ENCODE assay signal across 16 mouse cellular contexts in the genomic region with DNA sequence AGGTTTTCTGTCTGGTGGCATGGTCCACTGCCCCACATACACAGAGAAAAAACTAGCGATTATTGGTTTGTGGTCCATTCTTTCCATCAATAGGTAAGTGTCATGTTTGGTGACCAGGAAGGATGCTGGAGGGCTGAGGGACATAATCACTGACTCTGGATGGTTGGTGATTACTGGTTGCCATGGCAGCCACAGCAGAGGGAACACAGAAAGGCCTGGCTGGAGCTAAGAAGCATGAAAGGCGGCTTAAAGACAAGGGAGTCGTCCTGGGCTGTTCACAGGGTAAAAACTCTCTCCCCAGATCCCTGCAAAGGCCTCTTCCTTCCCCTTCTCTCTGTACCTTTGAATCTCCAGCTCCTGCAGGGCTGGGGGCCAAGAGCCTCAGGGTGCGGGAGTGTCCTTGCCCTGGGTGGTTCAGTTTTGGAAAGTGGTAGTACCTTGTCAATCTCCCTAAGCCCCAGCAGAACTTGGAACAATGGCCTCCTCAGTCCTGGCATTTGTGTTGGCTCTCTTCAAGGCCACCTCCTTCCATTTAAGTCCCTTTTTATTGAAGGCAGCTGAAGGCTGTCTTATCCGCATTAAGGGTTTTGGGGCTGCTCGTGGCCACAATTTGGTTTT. TPM values are rescaled to one million over a fixed set of nuclear protein-coding genes. Genes with fewer than 3 reads are reported as not detected.
DNase-seq lines count a peak whose midpoint lies in the region; ATAC-seq lines count a peak whose summit lies in the region.
"Had no signal": no experiment of that assay in that cellular context is flagged by ENCODE, and none has a peak within 500 bp of the region (broad histone marks: within the 10 kb centered on the region; RNA-seq: fewer than 3 reads in every experiment).

No protein-coding gene starts in this region.

- no peak overlapping the region for H3K4me2 ChIP-seq in neural tube, embryonic 11.5 days (ENCODE audit: low read depth)
- no peak overlapping the region for H3K4me2 ChIP-seq in hindbrain, embryonic 11.5 days (replicated peaks; ENCODE audit: low read depth, low read length)
- no peak overlapping the region for H3K4me2 ChIP-seq in midbrain, embryonic 14.5 days (ENCODE audit: low read length)

- H3K4me3 ChIP-seq in neural tube, embryonic 11.5 days (ENCODE audit: low read depth, low read length) = no peak overlapping the region
- H3K4me3 ChIP-seq in hindbrain, embryonic 11.5 days (ENCODE audit: low read depth, low read length) = no peak overlapping the region
- no peak overlapping the region for H3K4me3 ChIP-seq in midbrain, embryonic 14.5 days (replicated peaks; ENCODE audit: low read depth, low read length)
- H3K4me3 ChIP-seq: limb, embryonic 10.5 days had no signal

- no peaks in the 10 kb centered on the region for H3K9me3 ChIP-seq in neural tube, embryonic 11.5 days (ENCODE audit: control insufficient read depth, low read length)
- no peaks in the 10 kb centered on the region for H3K9me3 ChIP-seq in hindbrain, embryonic 11.5 days (ENCODE audit: control insufficient read depth, low read length)
- H3K9me3 ChIP-seq in midbrain, embryonic 14.5 days (ENCODE audit: control insufficient read depth, low read length) = no peaks in the 10 kb centered on the region
- H3K9me3 ChIP-seq: limb, embryonic 10.5 days had no signal

- 60% methylated on average over 6 of the region's 6 CpGs for WGBS in neural tube, embryonic 11.5 days
- WGBS in hindbrain, embryonic 11.5 days = 54% methylated on average over 5 of the region's 6 CpGs
- 8% methylated on average over 6 of the region's 6 CpGs for WGBS in midbrain, embryonic 14.5 days

- H3K9ac ChIP-seq in neural tube, embryonic 11.5 days (ENCODE audit: low read length) = no peak overlapping the region
- H3K9ac ChIP-seq in hindbrain, embryonic 11.5 days (ENCODE audit: low read depth, low read length) = no peak overlapping the region
- H3K9ac ChIP-seq in midbrain, embryonic 14.5 days (replicated peaks; ENCODE audit: low read length) = no peak overlapping the region
- H3K9ac ChIP-seq: liver, embryonic 14.5 days had no signal

- no peaks in the 10 kb centered on the region for H3K27me3 ChIP-seq in neural tube, embryonic 11.5 days (ENCODE audit: control insufficient read depth, insufficient read depth, low read length)
- H3K27me3 ChIP-seq in hindbrain, embryonic 11.5 days (ENCODE audit: control insufficient read depth, insufficient read depth, low read length) = no peaks in the 10 kb centered on the region
- no peaks in the 10 kb centered on the region for H3K27me3 ChIP-seq in midbrain, embryonic 14.5 days (ENCODE audit: control insufficient read depth, insufficient read depth, low read length)

- H3K36me3 ChIP-seq in neural tube, embryonic 11.5 days (ENCODE audit: control insufficient read depth, insufficient read depth, low read length) = no peaks in the 10 kb centered on the region
- no peaks in the 10 kb centered on the region for H3K36me3 ChIP-seq in hindbrain, embryonic 11.5 days (ENCODE audit: control insufficient read depth, insufficient read depth, low read length)
- no peaks in the 10 kb centered on the region for H3K36me3 ChIP-seq in midbrain, embryonic 14.5 days (ENCODE audit: control insufficient read depth, insufficient read depth, low read length)
- H3K36me3 ChIP-seq: G1E; limb, embryonic 10.5 days had no signal

- ATAC-seq in neural tube, embryonic 11.5 days (ENCODE audit: insufficient read depth, low FRiP score, low TSS enrichment) = no peak
- ATAC-seq in hindbrain, embryonic 11.5 days (ENCODE audit: low FRiP score) = peak; percentile 56; the same call in 1 of the 2 replicates
- ATAC-seq in midbrain, embryonic 14.5 days (ENCODE audit: low FRiP score, low TSS enrichment) = peak; percentile 31; the same call in 1 of the 2 replicates

- intact Hi-C loops in gastrocnemius, postnatal 36 days (cut with DNase I) = no loop called here

- peak; percentile 42 for DNase-seq in neural tube, embryonic 11.5 days (ENCODE audit: low spot score)
- DNase-seq in neural tube, embryonic 10.5 days (ENCODE audit: extremely low spot score, low spot score) = no peak
- DNase-seq in hindbrain, embryonic 11.5 days (ENCODE audit: low spot score) = peak; percentile 30
- DNase-seq in midbrain, embryonic 14.5 days = peak; percentile 75
- DNase-seq in kidney, adult 9 months = no peak
- DNase-seq in layer of hippocampus, adult 11-12 months (ENCODE audit: low spot score) = no peak
- no peak for DNase-seq in gastrocnemius, postnatal 36 days
- DNase-seq in kidney, adult 8-10 months = no peak
- DNase-seq: gastrocnemius, postnatal 25 days; kidney, postnatal 14 days; lung, postnatal 36 days; right cerebral cortex, postnatal 4 days had no signal

- no peak overlapping the region for H3K27ac ChIP-seq in neural tube, embryonic 11.5 days (ENCODE audit: low read depth, low read length)
- 0 out of 2 replicates have a peak overlapping the region, but pooled peaks have one; percentile 27 for H3K27ac ChIP-seq in hindbrain, embryonic 11.5 days (ENCODE audit: low read depth, low read length)
- H3K27ac ChIP-seq in midbrain, embryonic 14.5 days (replicated peaks; ENCODE audit: low read depth, low read length) = peak overlapping the region; percentile 65
- H3K27ac ChIP-seq: limb, embryonic 10.5 days; liver, embryonic 14.5 days had no signal

- no peaks in the 10 kb centered on the region for H3K4me1 ChIP-seq in neural tube, embryonic 11.5 days (ENCODE audit: control insufficient read depth, insufficient read depth, low read length)
- H3K4me1 ChIP-seq in hindbrain, embryonic 11.5 days (replicated peaks; ENCODE audit: control insufficient read depth, insufficient read depth, low read length) = no peaks in the 10 kb centered on the region; the same call in 1 of the 2 replicates
- peaks cover 9% of the 10 kb centered on the region for H3K4me1 ChIP-seq in midbrain, embryonic 14.5 days (ENCODE audit: control insufficient read depth, insufficient read depth, low read length)
- H3K4me1 ChIP-seq: limb, embryonic 10.5 days had no signal

RNA-seq across cellular contexts. Expression of gene Nsun7, which starts 15.5 kb away (rescaled TPM):
- polyA plus RNA-seq in neural tube, embryonic 11.5 days (2014; fragmentation: Nextera tagmentation; extraction: Ambion mirVana) = 0.34 and 0.65 TPM in 2 replicates
- 0.68 and 1.2 TPM in 2 replicates for polyA plus RNA-seq in hindbrain, embryonic 11.5 days (2014; fragmentation: Nextera tagmentation; extraction: Ambion mirVana)
- 1.4 and 1.7 TPM in 2 replicates for polyA plus RNA-seq in midbrain, embryonic 14.5 days (2014; fragmentation: Nextera tagmentation; extraction: Ambion mirVana)
- not detected for total RNA-seq in gastrocnemius, postnatal 36 days (2021)
- total RNA-seq: gastrocnemius, postnatal 25 days; neutrophil, adult 5-6 weeks had no signal
- polyA plus RNA-seq: G1E had no signal

Comparison
In these comparisons a context has a peak if more than half of its experiments do, and no peak if none do; other contexts are left out.
1. DNase-seq: peak in neural tube, embryonic 11.5 days (single experiment), hindbrain, embryonic 11.5 days (single experiment) and midbrain, embryonic 14.5 days (single experiment); none in neural tube, embryonic 10.5 days (single experiment), kidney, adult 9 months (single experiment), layer of hippocampus, adult 11-12 months (single experiment), gastrocnemius, postnatal 36 days (0 of 2) and kidney, adult 8-10 months (0 of 2).